Mouse (Mus musculus) heart, postnatal 10 days (tissue): ENCODE measurements around the gene Tmem130. TPM values are rescaled to one million over a fixed set of nuclear protein-coding genes. Genes with fewer than 3 reads are reported as not detected.

Experiments
- total RNA-seq, 2 experiments: library from RNA; stranded (reverse); gene quantifications; 2 replicates each; pipeline ENCODE4 v1.2.3; 2021

The Tmem130 gene
- total RNA-seq, 2 experiments from 2014 or later = 0.22 to 0.60 TPM

Other genes starting within 250 kb of the Tmem130 start
- under 1 TPM in 1 of 2 experiments, not detected in 1; 0.19 TPM for gene Nptx2, start 215.9 kb downstream of the Tmem130 start, total RNA-seq
- gene Trrap, start 5.9 kb upstream of the Tmem130 start, total RNA-seq = 10 to 100 TPM; 68.1 to 68.3 TPM
- gene Smurf1, start 204.0 kb upstream of the Tmem130 start, total RNA-seq = 10 to 100 TPM; 28.7 to 33.6 TPM